Mouse (Mus musculus): ENCODE measurements around the gene Nostrin.

Nostrin gene

GRCm38 (mm10) chr2:69135661-69136576, at the start of gene Nostrin:
Gene Nostrin (plus strand): TSS chr2:69135800.
- DNase-seq (ENCODE audit: low read depth, low spot score), result no peak

GRCm38 (mm10) chr2:69086505-69087260, 48.9 kb upstream of the Nostrin start:
- DNase-seq (ENCODE audit: low read depth, low spot score), result no peak

- DNase-seq (ENCODE audit: low read depth, low spot score), result no peak
Observed at GRCm38 (mm10) chr2:69095836-69096235, 39.8 kb upstream of the Nostrin start.

GRCm38 (mm10) chr2:69096821-69097220, 38.8 kb upstream of the Nostrin start:
- no peak for DNase-seq (ENCODE audit: low read depth, low spot score)

- DNase-seq (ENCODE audit: low read depth, low spot score), result no peak
Observed at GRCm38 (mm10) chr2:69097526-69097925, 38.1 kb upstream of the Nostrin start.

- DNase-seq (ENCODE audit: low read depth, low spot score), result no peak
Observed at GRCm38 (mm10) chr2:69098701-69099100, 36.9 kb upstream of the Nostrin start.

GRCm38 (mm10) chr2:69099147-69099546, 36.5 kb upstream of the Nostrin start:
- DNase-seq (ENCODE audit: low read depth, low spot score), result no peak

- DNase-seq (ENCODE audit: low read depth, low spot score), result no peak
Observed at GRCm38 (mm10) chr2:69100706-69101105, 34.9 kb upstream of the Nostrin start.

GRCm38 (mm10) chr2:69103526-69103925, 32.1 kb upstream of the Nostrin start:
- no peak for DNase-seq (ENCODE audit: low read depth, low spot score)

GRCm38 (mm10) chr2:69104511-69105145, 31.0 kb upstream of the Nostrin start:
- DNase-seq (ENCODE audit: low read depth, low spot score), result no peak

- DNase-seq (ENCODE audit: low read depth, low spot score), result no peak
Observed at GRCm38 (mm10) chr2:69109246-69109645, 26.4 kb upstream of the Nostrin start.

- no peak for DNase-seq (ENCODE audit: low read depth, low spot score)
Observed at GRCm38 (mm10) chr2:69109710-69110109, 25.9 kb upstream of the Nostrin start.

- no peak for DNase-seq (ENCODE audit: low read depth, low spot score)
Observed at GRCm38 (mm10) chr2:69112609-69113008, 23.0 kb upstream of the Nostrin start.

- no peak for DNase-seq (ENCODE audit: low read depth, low spot score)
Observed at GRCm38 (mm10) chr2:69113829-69114547, 21.6 kb upstream of the Nostrin start.

- no peak for DNase-seq (ENCODE audit: low read depth, low spot score)
Observed at GRCm38 (mm10) chr2:69115921-69116320, 19.7 kb upstream of the Nostrin start.

GRCm38 (mm10) chr2:69116767-69117166, 18.8 kb upstream of the Nostrin start:
- no peak for DNase-seq (ENCODE audit: low read depth, low spot score)

- DNase-seq (ENCODE audit: low read depth, low spot score), result no peak
Observed at GRCm38 (mm10) chr2:69118994-69119393, 16.6 kb upstream of the Nostrin start.

- no peak for DNase-seq (ENCODE audit: low read depth, low spot score)
Observed at GRCm38 (mm10) chr2:69119718-69120117, 15.9 kb upstream of the Nostrin start.

GRCm38 (mm10) chr2:69121681-69122080, 13.9 kb upstream of the Nostrin start:
- no peak for DNase-seq (ENCODE audit: low read depth, low spot score)

GRCm38 (mm10) chr2:69125425-69125824, 10.2 kb upstream of the Nostrin start:
- DNase-seq (ENCODE audit: low read depth, low spot score), result no peak

GRCm38 (mm10) chr2:69128321-69128720, 7.3 kb upstream of the Nostrin start:
- no peak for DNase-seq (ENCODE audit: low read depth, low spot score)

Measured in embryo, embryonic 11.5 days (tissue).